Comparison of ENCODE assay signal across 20 mouse cellular contexts in the genomic region with DNA sequence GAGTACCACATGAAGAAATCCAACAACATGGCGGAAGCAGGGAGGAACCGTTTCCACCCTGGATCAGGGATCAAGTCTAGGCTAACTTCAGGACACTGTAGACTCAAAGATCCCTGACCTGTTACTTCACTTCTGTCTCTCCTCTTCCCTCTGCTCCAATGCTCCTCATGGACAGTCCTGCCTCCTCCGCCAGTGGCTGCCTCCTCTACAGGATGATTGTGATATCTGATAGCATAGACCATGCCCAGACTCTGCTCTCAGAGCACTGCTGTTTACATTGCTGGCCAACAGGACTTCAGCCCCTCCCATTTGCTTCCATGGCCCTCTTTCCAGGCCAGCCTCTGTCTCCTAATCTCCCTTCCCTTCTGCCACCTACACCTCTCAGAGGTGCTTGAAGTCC.
"Had no signal": no experiment of that assay in that cellular context is flagged by ENCODE, and none has a peak within 500 bp of the region (broad histone marks: within the 10 kb centered on the region; RNA-seq: fewer than 3 reads in every experiment).

No protein-coding gene starts in this region.

- H3K4me3 ChIP-seq: heart, adult 2 months; heart, embryonic 13.5 days; heart, embryonic 15.5 days; hindbrain, embryonic 13.5 days; hindbrain, embryonic 15.5 days; limb, embryonic 13.5 days; limb, embryonic 15.5 days; liver, embryonic 12.5 days had no signal

- H3K36me3 ChIP-seq: heart, embryonic 13.5 days; heart, embryonic 15.5 days; hindbrain, embryonic 13.5 days; hindbrain, embryonic 15.5 days; limb, embryonic 13.5 days; limb, embryonic 15.5 days; liver, embryonic 12.5 days had no signal

- H3K4me2 ChIP-seq: heart, embryonic 11.5 days; heart, embryonic 13.5 days; heart, embryonic 15.5 days; hindbrain, embryonic 13.5 days; hindbrain, embryonic 15.5 days; limb, embryonic 13.5 days; limb, embryonic 15.5 days; liver, embryonic 12.5 days had no signal

- H3K4me1 ChIP-seq: heart, embryonic 13.5 days; heart, embryonic 15.5 days; limb, embryonic 15.5 days; liver, embryonic 12.5 days had no signal

- H3K27me3 ChIP-seq: hindbrain, embryonic 13.5 days; hindbrain, embryonic 15.5 days; limb, embryonic 15.5 days; liver, embryonic 12.5 days had no signal

- DNase-seq: gastrocnemius, postnatal 14 days; gastrocnemius, postnatal 36 days; heart, adult 11 months; heart, adult 2 months; heart, postnatal 14 days; heart, postnatal 36 days; kidney, adult 11 months; kidney, adult 8-10 months; kidney, postnatal 36 days had no signal

- ATAC-seq: hindbrain, postnatal 0 days; intestine, embryonic 16.5 days; liver, embryonic 12.5 days had no signal

- H3K9ac ChIP-seq: heart, embryonic 13.5 days; heart, embryonic 15.5 days; hindbrain, embryonic 13.5 days; hindbrain, embryonic 15.5 days; limb, embryonic 13.5 days; limb, embryonic 15.5 days; liver, embryonic 12.5 days; liver, embryonic 14.5 days had no signal

- H3K27ac ChIP-seq: heart, adult 2 months; heart, embryonic 13.5 days; heart, embryonic 15.5 days; hindbrain, embryonic 13.5 days; hindbrain, embryonic 15.5 days; hindbrain, postnatal 0 days; limb, embryonic 13.5 days; limb, embryonic 15.5 days; liver, embryonic 12.5 days; liver, embryonic 14.5 days had no signal

- H3K9me3 ChIP-seq: heart, embryonic 13.5 days; heart, embryonic 15.5 days; hindbrain, embryonic 13.5 days; hindbrain, embryonic 15.5 days; limb, embryonic 13.5 days; limb, embryonic 15.5 days; liver, embryonic 12.5 days had no signal
